Mouse (Mus musculus): ENCODE measurements around the gene Il18.

Il18 gene

DNA sequence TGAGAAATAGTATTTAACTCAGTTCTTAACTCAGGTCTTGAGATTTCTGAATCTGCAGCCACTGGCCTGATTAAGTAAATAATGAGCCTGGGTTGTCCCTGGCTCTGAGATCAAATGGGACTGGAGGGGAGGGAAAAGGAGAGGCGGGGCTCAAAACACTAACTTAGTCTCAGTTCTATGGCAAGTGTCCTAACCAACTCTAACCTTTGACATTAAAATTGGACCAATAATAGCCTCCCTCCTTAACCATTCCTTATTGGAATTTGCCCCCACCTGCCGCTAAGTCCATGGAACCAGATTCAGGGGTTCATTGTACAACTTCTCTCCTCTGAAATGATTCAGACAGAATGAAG lies 443 bp downstream of the Il18 start, which contains the start of gene Bco2:
Bco2 (minus strand) TSS at position 88 of the 353 bp plus-strand sequence.
- DNase-seq, result no peak

DNA sequence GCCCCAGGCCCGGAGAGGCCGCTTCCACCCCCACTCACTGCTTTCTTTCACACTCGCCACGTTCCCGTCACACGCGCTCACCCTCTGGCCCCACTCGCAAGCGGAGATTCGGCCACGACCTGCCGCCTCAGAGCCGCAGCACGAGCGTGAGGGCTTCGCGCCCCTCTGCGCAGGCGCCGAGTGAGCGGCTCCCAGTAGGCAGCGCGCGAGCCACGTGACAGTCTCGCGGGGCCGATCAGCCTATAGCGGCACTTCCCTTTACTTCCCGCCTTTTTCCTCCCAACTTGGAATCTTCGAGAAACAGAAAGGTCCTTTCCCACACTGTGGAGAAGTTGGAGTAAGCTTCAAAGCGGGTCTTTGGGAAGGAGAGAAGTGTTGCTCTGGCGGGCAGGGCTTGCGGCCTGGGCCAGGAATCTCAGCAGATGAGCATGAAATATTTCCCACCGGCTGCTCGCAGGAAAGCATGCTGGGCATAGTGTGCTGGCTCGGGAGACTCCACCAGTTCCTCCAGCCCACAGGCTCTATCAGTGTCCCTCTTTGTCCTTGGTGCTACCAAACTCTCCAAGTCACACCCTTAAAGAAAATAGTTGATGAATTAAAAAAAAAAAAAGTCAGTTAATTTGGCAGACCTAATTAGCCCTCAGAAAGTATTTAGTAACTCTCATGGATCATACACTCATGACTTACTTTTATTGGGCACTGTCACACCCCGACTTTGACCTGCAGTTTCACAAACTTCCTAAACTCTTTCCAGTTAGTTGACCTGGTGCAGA lies 6.7 kb downstream of the Il18 start, which contains the start of gene Tex12:
Tex12 (minus strand) TSS at position 181 of the 773 bp plus-strand sequence.
- DNase-seq, result no peak

DNA sequence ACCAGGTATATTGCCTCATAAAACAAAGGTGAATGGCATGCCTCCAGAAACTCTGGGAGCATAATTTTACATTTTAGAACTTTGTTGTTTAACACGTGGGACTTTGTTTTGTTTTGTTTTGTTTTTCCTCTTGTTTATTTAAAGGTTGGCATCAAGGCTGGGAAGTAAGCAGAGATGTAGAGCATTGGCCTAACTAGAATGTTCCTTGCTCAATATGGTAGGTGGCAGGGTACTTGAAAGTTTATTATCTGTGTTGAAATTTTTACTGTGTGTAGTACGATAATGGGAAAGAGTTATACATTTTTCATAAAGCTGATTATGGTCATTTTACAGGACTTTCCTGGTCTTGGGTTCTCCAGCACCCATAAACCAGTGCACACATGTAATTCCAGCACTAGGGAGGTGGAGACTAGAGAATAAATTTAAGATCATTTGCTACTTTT lies 7.3 kb downstream of the Il18 start:
- no peak for DNase-seq

DNA sequence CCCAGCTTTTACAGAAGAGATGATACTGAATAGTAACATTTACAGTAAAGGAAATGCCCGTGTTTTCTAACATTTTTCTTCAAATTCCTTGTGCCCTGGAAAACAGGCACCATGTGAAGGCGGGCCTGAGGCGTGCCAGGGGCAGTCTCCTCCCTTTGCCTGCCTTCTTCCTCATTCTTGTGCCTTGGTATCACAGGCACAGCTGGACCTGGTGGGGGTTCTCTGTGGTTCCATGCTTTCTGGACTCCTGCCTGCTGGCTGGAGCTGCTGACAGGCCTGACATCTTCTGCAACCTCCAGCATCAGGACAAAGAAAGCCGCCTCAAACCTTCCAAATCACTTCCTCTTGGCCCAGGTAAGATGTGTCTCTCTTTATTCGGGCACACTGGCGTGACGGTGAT lies 10.5 kb downstream of the Il18 start:
- DNase-seq, result no peak

DNA sequence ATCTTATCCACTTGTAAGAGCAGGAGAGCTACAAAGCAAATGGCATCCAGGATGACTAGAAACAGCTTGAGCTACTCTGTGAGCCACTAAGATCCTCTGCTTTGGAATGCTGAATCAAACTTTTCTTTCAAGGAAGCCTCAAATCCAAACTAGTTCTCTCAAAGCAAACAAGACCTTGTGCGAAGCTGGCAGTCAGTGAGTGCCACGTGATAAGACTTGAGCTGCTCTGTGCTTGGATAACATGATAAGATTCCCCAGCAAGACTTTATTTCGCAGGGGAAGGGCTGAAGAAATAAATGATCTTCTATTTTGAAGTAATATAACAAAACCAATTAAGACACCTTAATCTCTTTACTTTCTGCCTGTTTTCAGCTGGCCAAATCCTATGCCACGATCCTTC lies 11.3 kb downstream of the Il18 start:
- DNase-seq, result no peak

DNA sequence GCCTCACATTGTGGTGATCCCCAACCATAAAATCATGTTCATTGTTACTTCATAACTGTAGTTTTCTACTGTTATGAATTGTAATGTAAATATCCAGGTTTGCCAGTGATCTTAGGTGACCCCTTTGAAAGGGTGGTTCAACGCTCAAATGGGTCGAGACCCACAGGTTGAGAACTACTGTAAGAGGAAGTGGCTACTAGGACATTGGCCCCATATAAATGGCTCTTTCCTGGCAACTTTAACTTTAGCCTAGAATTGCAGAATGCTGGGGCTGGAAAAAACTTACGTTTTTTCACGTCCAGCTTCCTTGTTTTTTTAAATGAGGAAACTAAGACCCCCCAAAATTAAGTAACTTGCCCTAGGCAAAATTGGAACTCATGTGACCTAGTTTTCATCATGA lies 12.7 kb downstream of the Il18 start:
- DNase-seq, result no peak

DNA sequence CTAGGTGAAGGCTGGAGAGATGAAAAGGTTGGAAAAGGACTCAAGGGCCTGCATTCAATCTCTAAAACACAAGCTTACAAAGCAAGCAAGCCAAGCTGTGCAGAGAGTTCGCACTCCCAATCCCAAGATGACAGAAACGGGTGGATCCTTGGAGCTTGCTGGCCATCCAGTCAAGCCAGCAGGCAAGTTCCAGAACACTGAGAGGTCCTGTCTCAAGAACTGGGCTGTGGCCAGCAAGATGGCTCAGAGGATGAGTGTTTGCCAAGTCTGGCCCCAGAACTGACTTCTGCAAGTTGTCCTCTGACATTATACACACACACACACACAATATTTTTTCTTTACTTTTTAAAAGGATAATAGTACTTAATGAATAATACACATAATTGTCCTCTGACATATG lies 13.3 kb downstream of the Il18 start:
- DNase-seq, result no peak

DNA sequence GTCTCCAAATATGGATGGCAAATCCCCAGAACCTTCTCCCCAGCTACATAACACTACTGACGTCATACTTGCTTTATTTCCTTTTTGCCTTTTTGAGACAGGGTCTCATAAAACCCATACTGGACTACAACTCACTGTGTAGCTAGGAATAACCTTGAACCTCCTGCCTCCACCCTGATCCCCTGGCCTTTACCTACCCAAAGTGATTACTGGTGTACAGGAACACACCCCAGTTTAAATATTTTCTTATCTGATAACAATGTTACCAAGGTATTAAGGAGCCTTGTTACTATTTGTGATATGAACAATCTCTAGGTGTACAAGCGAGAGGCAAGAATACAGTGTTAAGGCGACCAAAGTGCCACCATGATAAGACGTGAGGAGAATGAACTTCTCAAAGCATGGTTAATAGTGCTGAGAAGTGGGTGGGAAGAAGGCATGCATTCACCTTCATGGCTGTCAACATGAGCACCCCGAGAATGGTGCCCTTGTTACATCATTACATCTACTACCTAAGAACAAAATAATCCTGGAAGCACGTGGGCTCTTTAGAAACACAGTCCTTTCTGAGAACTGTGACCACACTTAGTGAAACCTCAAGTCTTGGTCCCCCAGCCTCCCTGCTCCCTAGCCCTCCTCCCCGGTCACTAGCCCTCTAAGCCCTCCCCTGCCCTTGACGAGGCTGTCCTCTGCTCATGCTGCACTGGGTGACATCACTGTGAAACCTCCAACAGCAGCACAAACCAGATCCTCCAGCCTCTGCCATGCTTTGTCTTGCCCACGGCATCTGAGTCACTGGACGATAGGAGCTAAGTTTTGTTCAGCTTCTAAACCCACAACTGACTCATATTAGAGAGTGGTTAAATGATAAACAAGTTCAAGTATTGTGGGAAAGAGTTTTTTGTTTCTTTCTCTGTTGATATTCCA lies 15.2 kb downstream of the Il18 start:
- no peak for DNase-seq

DNA sequence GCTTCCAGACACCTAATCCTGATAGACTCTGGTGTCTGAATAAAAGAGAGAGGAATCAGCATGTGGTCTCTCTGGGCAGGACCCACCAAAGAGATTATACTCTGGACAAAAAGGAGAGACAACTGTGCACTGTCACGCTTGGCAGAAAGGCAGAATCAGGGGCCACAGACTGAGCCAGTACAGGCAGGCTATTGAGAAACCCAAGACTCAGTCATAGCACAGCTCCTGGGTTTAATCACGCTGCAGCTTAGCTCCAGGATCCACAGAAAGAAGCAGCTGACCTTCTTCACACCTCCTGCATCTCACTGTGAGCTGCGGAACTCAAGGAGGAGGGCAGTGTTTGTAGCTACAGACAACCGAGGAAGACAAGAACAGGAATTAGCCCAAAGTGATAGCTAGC lies 25.7 kb downstream of the Il18 start:
- DNase-seq, result no peak

DNA sequence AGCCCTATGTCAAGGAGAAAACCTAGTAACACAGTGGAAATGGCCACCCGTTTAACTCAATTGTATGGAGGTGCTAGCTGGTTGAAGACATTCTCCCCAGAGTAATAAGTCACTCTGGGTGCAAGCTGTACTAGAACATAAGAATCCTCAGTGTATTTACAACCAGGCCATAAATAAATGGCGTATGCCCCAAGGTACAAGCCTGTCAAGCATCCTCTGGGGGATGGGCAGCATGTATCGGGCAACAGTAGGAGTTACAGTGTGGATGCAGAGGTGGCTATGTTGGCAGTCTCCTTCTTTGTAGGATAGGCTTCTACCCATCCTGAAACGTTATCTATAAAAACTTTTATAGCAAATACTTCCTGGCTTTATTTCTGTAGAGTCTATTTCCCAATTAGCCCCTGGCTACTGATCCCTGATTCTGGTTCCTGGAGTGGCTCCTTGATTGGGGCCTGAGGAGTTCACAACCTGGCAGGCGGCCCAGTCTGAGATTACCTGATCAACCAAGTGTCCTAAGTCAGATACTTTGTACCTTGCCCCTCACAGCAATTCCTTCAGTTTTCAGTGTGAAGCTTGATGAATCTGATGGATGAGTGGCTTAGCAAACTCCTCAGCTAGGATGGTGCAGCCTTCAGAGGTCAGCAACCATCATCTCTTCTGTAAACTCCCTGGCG lies 30.7 kb downstream of the Il18 start:
- DNase-seq, result no peak

DNA sequence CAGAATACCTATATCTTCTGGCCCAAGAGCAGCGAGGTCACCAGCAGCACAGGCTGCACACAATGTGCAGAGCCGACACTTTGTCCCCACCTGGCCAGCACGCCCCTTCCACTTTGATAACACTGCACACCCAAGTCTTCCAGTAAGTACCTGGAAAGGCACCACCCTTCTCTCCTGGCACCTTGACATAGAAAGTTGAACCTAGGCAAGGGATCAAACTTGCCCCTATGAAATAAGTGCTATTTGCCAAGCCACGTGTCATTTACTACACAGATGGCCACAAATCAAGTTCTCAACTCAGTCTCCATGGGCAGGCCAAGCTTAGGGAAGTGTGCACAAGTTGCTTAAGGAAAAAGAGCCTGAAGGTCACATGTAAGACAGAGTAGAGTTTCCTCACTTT lies 32.3 kb downstream of the Il18 start:
- no peak for DNase-seq

DNA sequence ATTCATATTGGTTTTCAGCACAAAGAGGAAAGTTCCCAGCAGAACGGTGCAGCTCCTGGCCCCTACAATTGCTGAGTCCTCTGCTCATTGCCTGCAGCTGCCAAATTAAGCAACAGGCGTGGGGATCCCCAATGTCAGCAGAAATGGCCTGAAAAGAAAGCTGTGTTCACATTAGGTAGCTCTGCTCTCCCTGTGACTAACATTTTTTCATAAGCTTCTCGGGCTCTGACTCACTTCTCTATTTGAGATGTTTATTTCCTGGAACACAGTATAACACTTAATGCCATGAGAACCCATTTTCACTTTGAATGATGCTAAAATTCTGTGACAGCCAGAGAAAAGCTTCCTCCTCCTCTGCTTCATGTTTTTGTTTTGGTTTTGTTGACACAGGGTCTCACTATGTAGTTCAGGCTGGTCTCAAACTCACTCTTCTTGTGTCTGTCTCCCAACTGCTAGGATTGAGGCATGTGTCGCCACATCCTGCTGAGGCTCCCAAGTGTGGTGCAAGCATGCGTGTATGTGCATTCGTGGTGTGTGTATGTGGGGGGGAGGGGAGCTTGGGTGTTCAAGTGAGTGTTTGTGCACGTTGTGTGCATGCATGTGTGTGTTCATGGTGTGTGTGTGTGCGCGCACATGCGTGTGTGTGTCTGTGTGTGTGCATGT lies 36.4 kb downstream of the Il18 start:
- DNase-seq, result no peak

DNA sequence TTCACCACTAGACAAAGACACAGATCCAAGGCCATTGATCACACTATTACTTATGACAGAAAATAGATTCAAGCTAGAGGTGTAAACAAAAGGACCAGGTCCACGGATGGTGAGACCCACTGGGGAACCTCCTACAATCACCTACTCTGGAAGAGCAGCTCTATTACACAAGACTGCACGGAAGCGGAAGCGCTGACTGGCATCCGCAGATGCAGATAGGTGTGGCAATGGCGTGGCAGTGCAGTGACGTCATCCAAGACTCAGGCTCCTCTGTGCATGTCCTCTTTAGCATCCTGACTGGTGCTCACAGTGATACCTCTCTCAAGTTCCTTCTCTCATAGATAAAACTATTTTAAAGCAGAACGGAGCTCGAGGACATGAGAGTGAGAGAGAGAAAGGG lies 38.3 kb downstream of the Il18 start:
- no peak for DNase-seq

DNA sequence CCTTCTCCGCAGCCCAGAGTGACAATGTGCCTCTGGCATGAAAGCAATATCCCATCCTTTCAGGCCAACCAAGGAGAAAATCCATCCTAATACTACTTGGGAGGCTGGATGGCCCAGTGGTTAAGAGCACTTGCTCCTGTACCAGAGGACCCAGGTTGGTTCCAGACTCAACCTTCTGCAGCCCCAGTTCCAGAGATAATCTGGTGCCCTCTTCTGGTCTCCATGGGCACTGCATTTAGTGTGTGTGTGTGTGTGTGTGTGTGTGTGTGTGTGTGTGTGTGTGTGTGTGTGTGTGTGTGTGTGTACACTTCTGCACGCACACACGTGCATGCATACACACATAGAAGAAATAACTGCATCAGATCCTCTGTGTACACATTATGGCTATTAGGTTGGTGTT lies 38.9 kb downstream of the Il18 start:
- no peak for DNase-seq

DNA sequence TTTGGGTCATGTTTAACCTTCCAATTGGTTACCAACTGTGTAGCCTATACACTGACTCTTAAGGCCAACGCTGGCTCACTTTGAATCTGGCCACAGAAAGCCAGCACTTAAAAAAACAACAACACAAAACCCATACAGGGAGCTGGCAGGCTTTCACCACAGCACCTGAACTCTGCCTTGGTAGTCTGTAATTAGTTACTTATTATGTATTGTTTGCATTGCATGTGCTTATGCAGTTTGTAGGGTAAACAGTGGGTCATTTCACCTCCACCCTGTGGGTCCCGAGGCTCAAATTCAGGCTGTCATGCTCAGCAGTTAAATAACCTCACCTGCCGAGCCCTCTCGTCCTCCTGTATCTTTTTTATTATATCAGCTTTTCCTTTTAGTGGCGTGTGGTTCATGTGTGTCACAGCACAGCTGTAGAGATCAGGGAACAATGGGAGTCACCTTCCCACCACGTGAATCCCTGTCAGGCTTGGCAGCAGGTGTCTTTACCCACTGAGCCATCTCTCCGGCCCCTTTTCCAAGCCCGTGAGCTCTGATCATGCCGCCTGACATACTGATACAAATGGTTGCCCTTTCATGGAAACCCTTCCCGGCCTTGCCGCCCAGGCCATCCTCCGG lies 40.3 kb downstream of the Il18 start:
- DNase-seq, result no peak

DNA sequence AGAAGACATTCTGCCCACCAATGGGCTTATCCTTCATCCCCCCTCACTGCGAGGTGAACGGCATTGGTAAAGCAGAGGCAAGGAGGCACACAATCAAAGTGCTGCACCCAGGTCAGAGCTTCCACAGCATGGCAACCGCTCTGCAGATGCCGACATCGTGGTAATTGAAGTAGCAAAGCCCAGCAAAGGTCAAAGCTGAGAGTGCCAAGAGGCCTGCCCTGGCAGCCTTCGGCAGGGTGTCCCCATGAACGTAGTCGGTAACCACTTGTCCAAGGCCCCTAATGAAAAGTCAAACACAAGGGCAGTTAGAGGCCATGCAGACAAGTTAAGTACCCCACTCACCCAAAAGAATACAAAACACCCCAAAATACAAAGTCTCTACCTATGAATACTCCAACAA lies 42.3 kb downstream of the Il18 start:
- DNase-seq, result no peak

DNA sequence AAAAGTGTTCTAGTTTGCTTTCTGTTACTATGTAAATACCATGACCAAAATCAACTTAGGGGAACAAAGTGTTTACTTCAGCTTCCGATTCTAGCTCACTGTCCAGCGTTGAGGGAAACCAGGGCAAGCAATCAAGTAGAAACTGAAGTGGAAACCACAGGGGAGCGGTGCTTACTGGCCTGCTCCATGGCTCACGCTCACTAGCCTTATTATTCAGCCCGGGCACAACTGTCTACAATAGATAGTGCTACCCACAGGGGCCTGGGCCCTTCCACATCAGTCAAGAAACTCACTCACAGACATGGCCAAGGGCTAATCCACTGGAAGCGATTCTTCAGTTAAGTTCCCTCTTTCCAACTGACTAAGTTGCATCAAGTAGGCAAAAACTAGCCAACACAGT lies 46.9 kb downstream of the Il18 start:
- no peak for DNase-seq

DNA sequence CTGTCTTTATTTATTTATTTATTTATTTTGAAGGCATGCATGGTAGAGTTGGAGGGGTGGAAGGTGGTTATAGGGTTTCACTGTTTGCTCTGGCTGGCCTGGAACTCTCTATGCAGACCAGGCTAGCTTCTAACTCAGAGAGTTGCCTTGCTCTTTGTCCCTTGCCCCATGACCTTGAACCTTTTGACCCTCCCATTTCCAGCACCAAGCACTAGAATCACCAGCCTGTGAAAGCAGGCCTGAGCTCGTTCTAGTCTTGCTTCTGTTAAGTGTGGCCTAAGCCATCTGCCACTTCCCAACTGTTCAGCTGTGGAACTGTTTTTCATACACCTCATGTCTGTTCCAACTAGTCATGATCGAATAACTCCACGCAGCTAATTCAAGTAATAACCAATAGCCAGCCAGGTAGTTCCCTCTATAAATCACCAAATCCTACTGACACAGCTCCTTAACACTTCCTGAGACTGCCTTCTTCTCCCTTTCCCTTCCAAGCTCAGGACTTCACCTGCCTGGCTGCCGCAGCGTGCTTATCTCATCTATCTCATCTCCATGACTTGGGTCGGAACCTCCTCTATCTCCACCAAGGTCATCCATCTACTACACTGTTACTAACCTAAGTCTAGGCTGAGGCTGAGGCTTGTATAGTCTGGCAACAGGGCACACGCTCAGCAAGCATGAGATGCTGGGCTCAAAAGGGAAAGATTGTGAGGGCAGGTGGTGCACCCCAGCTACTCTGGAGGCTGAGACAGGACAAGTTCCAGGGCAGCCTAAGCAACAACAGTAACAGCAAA lies 47.6 kb downstream of the Il18 start:
- no peak for DNase-seq

DNA sequence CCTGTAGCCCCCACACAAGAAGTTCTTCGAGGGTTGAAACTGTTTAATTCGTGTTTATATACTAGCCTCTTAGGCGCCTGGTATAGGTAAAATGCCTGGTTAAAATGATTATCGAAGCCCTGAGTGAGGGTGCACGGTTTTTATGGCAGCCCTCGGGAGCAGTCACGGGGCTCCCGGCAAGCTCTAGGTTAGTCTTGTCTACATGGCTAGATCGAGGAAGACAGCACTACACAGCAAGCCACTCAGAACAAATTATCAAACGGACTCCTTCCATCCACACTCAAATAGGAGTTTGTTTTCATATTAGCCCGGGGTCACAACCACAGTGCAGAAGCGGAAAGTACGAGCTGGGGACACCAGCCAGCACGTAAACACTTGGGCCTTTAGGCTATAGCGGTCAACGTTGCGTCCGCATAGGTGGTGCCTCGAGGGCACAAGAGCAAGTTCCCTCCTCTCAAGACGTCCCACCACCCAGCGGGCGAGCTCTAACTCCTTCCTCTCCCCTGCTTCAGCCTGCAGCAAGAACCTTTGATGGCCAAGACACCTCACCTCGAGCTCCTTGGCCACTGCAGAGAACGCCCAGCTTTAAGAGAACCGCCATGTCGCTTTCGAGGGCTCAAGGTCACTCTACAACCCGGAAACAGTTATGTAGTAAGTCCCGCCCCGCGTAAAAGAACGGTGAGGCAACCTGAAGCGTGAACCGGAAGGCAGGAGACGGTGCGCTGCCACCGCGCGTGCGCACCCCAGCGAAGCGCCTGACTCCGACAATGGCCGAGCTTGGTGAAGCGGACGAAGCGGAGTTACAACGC lies 48.8 kb downstream of the Il18 start, which contains the start of the genes Sdhd and Timm8b:
Sdhd (minus strand) TSS at position 624 of the 809 bp plus-strand sequence.
Timm8b (plus strand) TSS at position 722 of the 809 bp plus-strand sequence.
- peak; percentile 92 for DNase-seq

DNA sequence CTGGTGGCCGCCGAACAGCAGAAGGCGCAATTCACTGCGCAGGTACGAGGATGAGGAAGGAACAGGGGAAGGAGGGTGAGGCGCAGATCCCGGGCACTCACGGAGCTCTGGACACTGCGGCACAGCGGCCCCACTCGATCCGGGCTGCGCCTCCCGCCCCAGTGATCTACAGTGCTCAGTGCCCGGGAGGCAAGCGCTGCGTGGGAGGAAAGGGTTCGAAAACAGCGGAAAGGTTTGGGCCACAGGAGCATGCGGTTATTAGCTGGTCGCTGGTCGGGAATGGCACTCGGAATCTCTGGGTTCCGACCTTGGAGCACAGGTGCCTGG lies 49.3 kb downstream of the Il18 start:
- DNase-seq, result no peak

DNA sequence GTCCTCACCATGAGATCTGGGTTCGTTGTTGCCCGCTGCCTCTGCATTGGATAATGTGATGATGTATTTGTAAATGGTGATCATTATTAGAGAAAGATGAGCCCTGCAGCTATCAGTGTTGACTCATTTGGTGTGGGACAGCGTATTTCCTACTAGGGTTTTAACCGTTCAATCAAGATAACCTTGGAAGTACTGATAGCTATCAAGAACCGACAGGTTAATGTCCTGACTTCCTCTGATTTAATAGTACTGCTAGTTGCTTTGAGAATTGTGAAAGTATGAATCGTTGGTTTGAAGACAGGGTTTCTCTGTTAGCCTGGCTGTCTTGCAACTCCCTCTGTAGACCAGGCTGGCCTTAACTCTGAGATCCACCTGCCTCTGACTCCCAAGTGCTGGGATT lies 49.7 kb downstream of the Il18 start:
- DNase-seq, result no peak
